Mouse (Mus musculus) forebrain, embryonic 13.5 days (tissue): ENCODE data around the gene Emc9. TPM values are rescaled to one million over a fixed set of nuclear protein-coding genes. Genes with fewer than 3 reads are reported as not detected.

Experiments
- ATAC-seq: fragments of 200-750 bp; cut with Nextera tagmentation; 2 replicates; pipeline ENCODE4 v1.8.0; 2017
- H3K27ac ChIP-seq: fragments of 300-500 bp; sonication (generic); 2 replicates; pipeline ENCODE4 v1.5.1; 2015; ENCODE audit warnings: inconsistent platforms, mild to moderate bottlenecking, moderate library complexity
- H3K27me3 ChIP-seq: fragments of 300-500 bp; sonication (generic); 2 replicates; pipeline ENCODE4 v1.6.1; 2015; ENCODE audit warnings: mild to moderate bottlenecking, inconsistent platforms
- H3K36me3 ChIP-seq: fragments of 300-500 bp; sonication (generic); 2 replicates; pipeline ENCODE4 v1.6.1; 2015; ENCODE audit warnings: mild to moderate bottlenecking, inconsistent platforms; ENCODE audit not compliant: poor library complexity, severe bottlenecking
- H3K4me1 ChIP-seq: fragments of 300-500 bp; sonication (generic); 2 replicates; pipeline ENCODE4 v1.6.1; 2015; ENCODE audit warnings: inconsistent platforms
- H3K4me2 ChIP-seq: fragments of 300-500 bp; sonication (generic); 2 replicates; pipeline ENCODE4 v1.6.1; 2015; ENCODE audit warnings: inconsistent platforms, mild to moderate bottlenecking, moderate library complexity
- H3K4me3 ChIP-seq: fragments of 300-500 bp; sonication (generic); 2 replicates; pipeline ENCODE4 v1.5.1; 2015; ENCODE audit warnings: mild to moderate bottlenecking, inconsistent platforms
- H3K9ac ChIP-seq: fragments of 300-500 bp; sonication (generic); 2 replicates; pipeline ENCODE4 v1.6.1; 2015; ENCODE audit warnings: mild to moderate bottlenecking, inconsistent platforms
- H3K9me3 ChIP-seq: fragments of 300-500 bp; sonication (generic); replicated peaks from 2 replicates; pipeline ENCODE4 v1.6.1; 2016; ENCODE audit warnings: inconsistent platforms
- WGBS: fragments of 180-500 bp; shearing (Covaris S2); methylation state at CpG from one replicate; pipeline ENCODE4 v1.1.7; 2015; 5-methylcytosine and 5-hydroxymethylcytosine counted together
- polyA plus RNA-seq: library from polyadenylated mRNA; unstranded; fragments of >200 nt; fragmentation: Nextera tagmentation; extraction: Ambion mirVana; gene quantifications from 2 replicates; pipeline ENCODE4 v1.2.1, GENCODE M21; 2015

Emc9 gene
- polyA plus RNA-seq, 1 experiment from 2014 or later, result 8.8 TPM

- no peak overlapping the region for H3K27ac ChIP-seq
- no peaks in the 10 kb centered on the region for H3K27me3 ChIP-seq
- ATAC-seq, result no peak
- H3K9ac ChIP-seq, result no peak overlapping the region
- no peak overlapping the region for H3K4me3 ChIP-seq
- H3K4me2 ChIP-seq, result no peak overlapping the region
- H3K4me1 ChIP-seq, result peaks cover 7% of the 10 kb centered on the region
- no peaks in the 10 kb centered on the region for H3K9me3 ChIP-seq
- H3K36me3 ChIP-seq, result no peaks in the 10 kb centered on the region
These were observed 30.5 kb downstream of the Emc9 start for GRCm38 (mm10) chr14:55554635-55555034.

- Histone ChIP-seq H3K9me3 (no peaks in the 10 kb centered on the region), H3K27ac (no peak overlapping the region), H3K9ac (no peak overlapping the region), H3K36me3 (peaks cover 20% of the 10 kb centered on the region), H3K27me3 (no peaks in the 10 kb centered on the region), H3K4me2 (no peak overlapping the region), H3K4me1 (no peaks in the 10 kb centered on the region), H3K4me3 (no peak overlapping the region)
- 94% methylated on average over 8 of the region's 8 CpGs for WGBS
- ATAC-seq, result no peak
These were observed 33.3 kb downstream of the Emc9 start for GRCm38 (mm10) chr14:55551794-55552193.

- 73% methylated on average over 5 of the region's 5 CpGs for WGBS
- ATAC-seq, result no peak
- Histone ChIP-seq H3K9me3 (no peaks in the 10 kb centered on the region), H3K9ac (no peak overlapping the region), H3K36me3 (peaks cover 20% of the 10 kb centered on the region), H3K27me3 (no peaks in the 10 kb centered on the region), H3K4me1 (no peaks in the 10 kb centered on the region), H3K27ac (no peak overlapping the region), H3K4me2 (no peak overlapping the region), H3K4me3 (no peak overlapping the region)
These were observed 33.8 kb downstream of the Emc9 start for GRCm38 (mm10) chr14:55551347-55551746.

GRCm38 (mm10) chr14:55550191-55550590, 34.9 kb downstream of the Emc9 start:
- Histone ChIP-seq H3K9me3 (no peaks in the 10 kb centered on the region), H3K9ac (no peak overlapping the region), H3K4me3 (no peak overlapping the region), H3K27ac (no peak overlapping the region), H3K4me1 (no peaks in the 10 kb centered on the region), H3K36me3 (peaks cover 23% of the 10 kb centered on the region), H3K27me3 (no peaks in the 10 kb centered on the region), H3K4me2 (no peak overlapping the region)
- no peak for ATAC-seq
- WGBS, result 80% methylated on average over 6 of the region's 6 CpGs

GRCm38 (mm10) chr14:55544334-55544733, 40.8 kb downstream of the Emc9 start:
- Histone ChIP-seq H3K9ac (0 out of 2 replicates have a peak overlapping the region, but pooled peaks have one; percentile 4), H3K4me3 (no peak overlapping the region), H3K27me3 (no peaks in the 10 kb centered on the region), H3K4me2 (no peak overlapping the region; the same call in 1 of the 2 replicates), H3K27ac (0 out of 2 replicates have a peak overlapping the region, but pooled peaks have one; percentile 27), H3K9me3 (no peaks in the 10 kb centered on the region), H3K4me1 (peaks cover 36% of the 10 kb centered on the region), H3K36me3 (peaks cover 35% of the 10 kb centered on the region)
- ATAC-seq, result no peak
- 63% methylated on average over 9 of the region's 9 CpGs for WGBS

GRCm38 (mm10) chr14:55542268-55542667, 42.8 kb downstream of the Emc9 start:
- no peak overlapping the region for H3K27ac ChIP-seq
- H3K4me3 ChIP-seq, result no peak overlapping the region
- peaks cover 15% of the 10 kb centered on the region for H3K36me3 ChIP-seq
- ATAC-seq, result no peak
- WGBS, result 95% methylated on average over 12 of the region's 12 CpGs
- H3K9ac ChIP-seq, result no peak overlapping the region
- H3K4me1 ChIP-seq, result peaks cover 36% of the 10 kb centered on the region
- H3K4me2 ChIP-seq, result no peak overlapping the region
- no peaks in the 10 kb centered on the region for H3K9me3 ChIP-seq
- no peaks in the 10 kb centered on the region for H3K27me3 ChIP-seq

- H3K36me3 ChIP-seq, result peaks cover 15% of the 10 kb centered on the region
- peaks cover 36% of the 10 kb centered on the region for H3K4me1 ChIP-seq
- H3K27me3 ChIP-seq, result no peaks in the 10 kb centered on the region
- peak overlapping the region; percentile 54 for H3K4me3 ChIP-seq
- WGBS, result 5% methylated on average over 10 of the region's 10 CpGs
- no peaks in the 10 kb centered on the region for H3K9me3 ChIP-seq
- peak overlapping the region; percentile 88 for H3K4me2 ChIP-seq
- peak overlapping the region; percentile 84 for H3K9ac ChIP-seq
- peak overlapping the region; percentile 92 for H3K27ac ChIP-seq
- ATAC-seq, result peak; percentile 61
These were observed 44.2 kb downstream of the Emc9 start for GRCm38 (mm10) chr14:55540787-55541321.

- H3K9ac ChIP-seq, result peak within 1 kb of the TSS; percentile 84
- H3K36me3 ChIP-seq, result peaks cover 13% of the 10 kb centered on the region
- no peaks in the 10 kb centered on the region for H3K9me3 ChIP-seq
- peak within 1 kb of the TSS; percentile 88 for H3K4me2 ChIP-seq
- H3K27ac ChIP-seq, result peak within 1 kb of the TSS; percentile 92
- no peaks in the 10 kb centered on the region for H3K27me3 ChIP-seq
- ATAC-seq, result peak; percentile 81
- H3K4me1 ChIP-seq, result peaks cover 36% of the 10 kb centered on the region
- H3K4me3 ChIP-seq, result peak within 1 kb of the TSS; percentile 54
- WGBS, result under 1% methylated on average over 32 of the region's 32 CpGs
These were observed 44.9 kb downstream of the Emc9 start, which contains the start of gene Pck2 for GRCm38 (mm10) chr14:55540067-55540786. Gene Pck2, plus strand, starts transcription at chr14:55540266.

- ATAC-seq, result no peak
- Histone ChIP-seq H3K4me3 (no peak overlapping the region), H3K36me3 (no peaks in the 10 kb centered on the region), H3K9ac (no peak overlapping the region), H3K9me3 (no peaks in the 10 kb centered on the region), H3K27me3 (no peaks in the 10 kb centered on the region; the same call in 1 of the 2 replicates), H3K4me1 (peaks cover 17% of the 10 kb centered on the region), H3K4me2 (no peak overlapping the region), H3K27ac (no peak overlapping the region)
- WGBS, result 59% methylated on average over 6 of the region's 6 CpGs
These were observed 48.9 kb downstream of the Emc9 start for GRCm38 (mm10) chr14:55536116-55536745.

Other genes starting within 250 kb of the Emc9 start
- gene Dhrs4, start 106.5 kb downstream of the Emc9 start, polyA plus RNA-seq, result 65.5 and 70.4 TPM in 2 replicates
- gene Carmil3, start 94.7 kb downstream of the Emc9 start, polyA plus RNA-seq, result 21.7 and 23.3 TPM in 2 replicates
- gene Cpne6, start 74.9 kb downstream of the Emc9 start, polyA plus RNA-seq, result 1.5 and 2.0 TPM in 2 replicates
- gene Nrl, start 60.3 kb downstream of the Emc9 start, polyA plus RNA-seq, result not detected in 2 replicates
- 17.9 and 18.1 TPM in 2 replicates for gene Pck2, start 45.0 kb downstream of the Emc9 start, polyA plus RNA-seq
- 108 and 115 TPM in 2 replicates for gene Dcaf11, start 25.3 kb downstream of the Emc9 start, polyA plus RNA-seq
- gene A730061H03Rik, start 24.9 kb downstream of the Emc9 start, polyA plus RNA-seq, result 0.63 TPM in 1 of 2 replicates, not detected in the other
- not detected in 2 replicates for gene Fitm1, start 9.7 kb downstream of the Emc9 start, polyA plus RNA-seq
- 154 and 156 TPM in 2 replicates for gene Psme1, start 7.2 kb downstream of the Emc9 start, polyA plus RNA-seq
- 200 and 206 TPM in 2 replicates for gene Psme2, start 5.8 kb upstream of the Emc9 start, polyA plus RNA-seq
- gene Rnf31, start 6.4 kb upstream of the Emc9 start, polyA plus RNA-seq, result 13.3 and 22.0 TPM in 2 replicates
- 6.9 and 7.2 TPM in 2 replicates for gene Irf9, start 18.3 kb upstream of the Emc9 start, polyA plus RNA-seq
- 7.9 and 9.3 TPM in 2 replicates for gene Rec8, start 32.7 kb upstream of the Emc9 start, polyA plus RNA-seq
- 65.5 and 76.0 TPM in 2 replicates for gene Ipo4, start 50.7 kb upstream of the Emc9 start, polyA plus RNA-seq
- 1.1 and 1.5 TPM in 2 replicates for gene Gm49378, start 52.6 kb upstream of the Emc9 start, polyA plus RNA-seq
- 64.3 and 71.3 TPM in 2 replicates for gene Tm9sf1, start 58.5 kb upstream of the Emc9 start, polyA plus RNA-seq
- 0.57 and 0.67 TPM in 2 replicates for gene Tssk4, start 64.9 kb upstream of the Emc9 start, polyA plus RNA-seq
- 66.3 and 70.1 TPM in 2 replicates for gene Mdp1, start 75.2 kb upstream of the Emc9 start, polyA plus RNA-seq
- 57.5 and 60.4 TPM in 2 replicates for gene Gmpr2, start 86.6 kb upstream of the Emc9 start, polyA plus RNA-seq
- 665 and 692 TPM in 2 replicates for gene Nedd8, start 86.8 kb upstream of the Emc9 start, polyA plus RNA-seq
- 45.1 and 51.6 TPM in 2 replicates for gene Tinf2, start 96.5 kb upstream of the Emc9 start, polyA plus RNA-seq
- 0.13 and 0.21 TPM in 2 replicates for gene Tgm1, start 128.6 kb upstream of the Emc9 start, polyA plus RNA-seq
- gene Rabggta, start 137.0 kb upstream of the Emc9 start, polyA plus RNA-seq, result 33.5 and 37.8 TPM in 2 replicates
- 77.1 and 78.8 TPM in 2 replicates for gene Dhrs1, start 160.4 kb upstream of the Emc9 start, polyA plus RNA-seq
- gene Nop9, start 160.4 kb upstream of the Emc9 start, polyA plus RNA-seq, result 44.4 and 46.4 TPM in 2 replicates
- gene Cideb, start 173.2 kb upstream of the Emc9 start, polyA plus RNA-seq, result 0.20 and 0.23 TPM in 2 replicates
- 0.18 and 0.29 TPM in 2 replicates for gene Ltb4r2, start 176.1 kb upstream of the Emc9 start, polyA plus RNA-seq
- 0.45 TPM in 1 of 2 replicates, not detected in the other for gene Ltb4r1, start 180.7 kb upstream of the Emc9 start, polyA plus RNA-seq
- gene Adcy4, start 198.8 kb upstream of the Emc9 start, polyA plus RNA-seq, result 3.6 and 5.4 TPM in 2 replicates
- gene Ripk3, start 203.6 kb upstream of the Emc9 start, polyA plus RNA-seq, result 2.1 and 2.4 TPM in 2 replicates
- 17.0 and 18.9 TPM in 2 replicates for gene Nfatc4, start 237.8 kb upstream of the Emc9 start, polyA plus RNA-seq